Mouse (Mus musculus) liver, embryonic 14.5 days (tissue): ENCODE results near the gene Stat3.

Source experiments
- CTCF ChIP-seq: IDR thresholded peaks from 2 replicates; pipeline ENCODE4 v1.5.1; 2016; ENCODE audit warnings: antibody characterized with exemption, low read depth, control low read depth
- EP300 ChIP-seq: IDR thresholded peaks from 2 replicates; pipeline ENCODE4 v1.6.1; 2016; ENCODE audit warnings: antibody characterized with exemption, low read depth

GRCm38 (mm10) chr11:100888348-100888820, 51.0 kb downstream of the Stat3 start:
- no peak for TF ChIP-seq CTCF
- no peak for TF ChIP-seq EP300
